Mouse (Mus musculus): Measurements from ENCODE around the gene Nol7.
A peak's percentile ranks its signal among the peaks of the same experiment; 100 is the strongest.

Nol7 gene

GRCm38 (mm10) chr13:43398297-43399080 lies at the start of gene Nol7:
Gene Nol7, plus strand, starts transcription at chr13:43398390.
- peak; percentile 98 for DNase-seq

- no peak for DNase-seq
Measured at GRCm38 (mm10) chr13:43349376-43349775, 48.8 kb upstream of the Nol7 start.

- DNase-seq, result no peak
Measured at GRCm38 (mm10) chr13:43350489-43351169, 47.6 kb upstream of the Nol7 start.

GRCm38 (mm10) chr13:43353356-43353755 lies 44.8 kb upstream of the Nol7 start:
- DNase-seq, result no peak

GRCm38 (mm10) chr13:43354362-43354761 lies 43.8 kb upstream of the Nol7 start:
- no peak for DNase-seq

- no peak for DNase-seq
Measured at GRCm38 (mm10) chr13:43356346-43357125, 41.7 kb upstream of the Nol7 start.

- DNase-seq, result no peak
Measured at GRCm38 (mm10) chr13:43360534-43360933, 37.7 kb upstream of the Nol7 start.

GRCm38 (mm10) chr13:43362353-43362752 lies 35.8 kb upstream of the Nol7 start:
- DNase-seq, result peak; percentile 63

- peak; percentile 94 for DNase-seq
Measured at GRCm38 (mm10) chr13:43364985-43365824, 33.0 kb upstream of the Nol7 start, which contains the start of gene Sirt5. Gene Sirt5, plus strand, starts transcription at chr13:43365496.

- no peak for DNase-seq
Measured at GRCm38 (mm10) chr13:43365825-43366184, 32.4 kb upstream of the Nol7 start.

- DNase-seq, result no peak
Measured at GRCm38 (mm10) chr13:43370063-43370462, 28.1 kb upstream of the Nol7 start.

- no peak for DNase-seq
Measured at GRCm38 (mm10) chr13:43372892-43373291, 25.3 kb upstream of the Nol7 start.

GRCm38 (mm10) chr13:43374205-43374604 lies 24.0 kb upstream of the Nol7 start:
- no peak for DNase-seq

- DNase-seq, result no peak
Measured at GRCm38 (mm10) chr13:43374918-43375432, 23.2 kb upstream of the Nol7 start.

- no peak for DNase-seq
Measured at GRCm38 (mm10) chr13:43379989-43380388, 18.2 kb upstream of the Nol7 start.

GRCm38 (mm10) chr13:43385321-43385720 lies 12.9 kb upstream of the Nol7 start:
- no peak for DNase-seq

GRCm38 (mm10) chr13:43397700-43398296 lies 392 bp upstream of the Nol7 start:
- DNase-seq, result no peak

GRCm38 (mm10) chr13:43399576-43399975 lies 1.4 kb downstream of the Nol7 start:
- DNase-seq, result no peak

GRCm38 (mm10) chr13:43412311-43412710 lies 14.1 kb downstream of the Nol7 start:
- no peak for DNase-seq

- no peak for DNase-seq
Measured at GRCm38 (mm10) chr13:43413611-43414010, 15.4 kb downstream of the Nol7 start.

- no peak for DNase-seq
Measured at GRCm38 (mm10) chr13:43415249-43415648, 17.1 kb downstream of the Nol7 start.

- DNase-seq, result no peak
Measured at GRCm38 (mm10) chr13:43428436-43428835, 30.2 kb downstream of the Nol7 start.

All from kidney, postnatal 10 days (tissue).